Mouse (Mus musculus) kidney, adult 9 months (tissue): Measurements from ENCODE around the gene Slc2a5.
A peak's percentile ranks its signal among the peaks of the same experiment; 100 is the strongest.

Experiments used
- DNase-seq: peaks from one replicate; pipeline ENCODE4 v3.0.0; 2022

Slc2a5 gene

GRCm38 (mm10) chr4:150119055-150119454 is at the start of gene Slc2a5:
Slc2a5 (plus strand) TSS chr4:150119283.
- no peak for DNase-seq

GRCm38 (mm10) chr4:150070136-150070535 is 48.9 kb upstream of the Slc2a5 start:
- peak; percentile 64 for DNase-seq

- DNase-seq, result no peak
These were observed 46.5 kb upstream of the Slc2a5 start for GRCm38 (mm10) chr4:150072416-150073101.

- DNase-seq, result peak; percentile 51
These were observed 46.0 kb upstream of the Slc2a5 start for GRCm38 (mm10) chr4:150073102-150073473.

DNA sequence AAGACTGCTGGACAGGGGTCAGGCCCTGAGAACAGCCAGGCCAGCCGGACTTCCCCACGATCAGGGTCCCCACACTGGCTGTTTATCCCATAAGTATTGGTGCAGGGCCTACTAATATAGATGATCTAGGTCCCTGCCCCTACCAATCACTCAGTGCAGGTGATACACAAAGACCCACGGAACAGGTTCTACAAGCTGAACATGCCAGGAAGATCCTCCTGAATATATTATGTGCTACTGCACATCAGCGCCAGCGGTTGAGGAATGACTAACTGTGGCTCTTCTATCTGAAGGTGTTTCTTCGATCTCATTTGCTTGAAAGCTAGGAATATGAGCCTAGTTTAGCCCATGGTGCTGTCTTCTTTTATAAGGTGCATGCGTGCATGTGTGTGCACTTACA is 43.7 kb upstream of the Slc2a5 start:
- no peak for DNase-seq

DNA sequence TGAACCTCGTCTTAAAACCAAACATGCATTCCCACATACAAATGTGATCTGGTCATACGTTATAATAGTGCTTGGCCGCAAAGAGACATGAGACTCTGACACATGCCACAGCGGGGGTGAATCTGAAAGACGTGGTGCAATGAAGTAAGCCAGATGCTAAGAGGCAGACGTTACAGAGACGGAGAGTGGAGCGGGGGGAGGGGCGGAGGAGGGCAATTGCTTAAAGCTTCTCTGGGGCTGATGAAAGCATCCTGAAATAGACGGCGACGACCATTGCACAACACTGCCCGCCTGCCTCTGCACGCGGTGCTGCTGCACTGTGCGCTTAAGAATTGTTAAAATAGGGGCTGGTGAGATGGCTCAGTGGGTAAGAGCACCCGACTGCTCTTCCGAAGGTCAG is 42.9 kb upstream of the Slc2a5 start:
- DNase-seq, result no peak

DNA sequence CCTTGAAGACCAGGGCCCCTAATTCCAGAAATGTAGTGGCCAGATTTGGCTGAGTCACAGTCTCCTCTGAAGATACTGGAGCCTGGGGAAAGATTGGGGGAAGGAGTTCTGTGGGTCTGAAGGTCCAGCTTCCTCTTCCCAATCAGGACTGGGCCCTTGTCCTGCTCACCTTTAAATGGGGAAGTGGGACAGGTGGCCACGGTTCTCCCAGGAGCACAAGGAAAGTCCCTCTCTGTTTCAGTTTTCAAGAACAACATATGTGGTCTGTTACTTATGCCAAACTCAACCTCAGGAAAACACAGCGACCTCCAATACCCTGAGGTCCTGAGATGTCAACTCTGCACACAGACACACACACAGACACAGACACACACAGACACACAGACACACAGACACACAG is 40.4 kb upstream of the Slc2a5 start:
- no peak for DNase-seq

DNA sequence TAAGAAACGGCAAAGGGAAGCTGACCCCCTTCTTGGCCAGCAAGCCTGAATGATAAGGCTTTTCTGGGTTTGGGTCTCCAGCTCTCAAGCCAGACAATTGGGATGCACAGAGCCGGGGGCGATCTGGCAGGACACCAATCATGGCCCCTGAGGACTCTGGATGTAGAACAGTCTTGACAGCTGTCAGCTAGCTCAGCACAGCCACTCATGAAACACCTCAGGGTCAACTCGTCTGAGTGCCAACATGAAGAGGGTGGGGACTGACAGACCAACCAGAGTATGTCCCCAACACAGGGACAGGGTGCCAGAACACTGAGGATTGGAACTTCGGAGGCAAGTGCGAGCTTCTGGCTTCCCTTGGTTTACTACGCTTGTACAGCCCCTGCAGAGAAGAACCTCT is 39.8 kb upstream of the Slc2a5 start:
- no peak for DNase-seq

- no peak for DNase-seq
These were observed 38.6 kb upstream of the Slc2a5 start for GRCm38 (mm10) chr4:150080330-150080967.

- no peak for DNase-seq
These were observed 33.7 kb upstream of the Slc2a5 start for GRCm38 (mm10) chr4:150085366-150085765.

DNA sequence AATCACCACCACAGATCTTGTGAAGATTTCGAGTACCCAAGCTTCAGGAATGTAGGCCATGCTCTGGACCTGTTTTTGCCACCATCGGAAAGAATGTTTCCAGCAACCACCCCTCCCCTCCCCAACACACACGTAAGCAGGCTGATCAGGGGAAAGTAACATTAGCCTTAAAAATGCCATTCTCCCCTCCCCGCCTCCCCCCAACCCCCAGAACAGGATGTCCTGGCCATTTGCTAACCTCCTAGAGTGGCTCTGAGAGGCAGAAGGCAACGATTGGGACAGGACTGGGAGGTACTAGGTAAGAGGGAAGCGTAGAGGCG is 32.3 kb upstream of the Slc2a5 start:
- no peak for DNase-seq

DNA sequence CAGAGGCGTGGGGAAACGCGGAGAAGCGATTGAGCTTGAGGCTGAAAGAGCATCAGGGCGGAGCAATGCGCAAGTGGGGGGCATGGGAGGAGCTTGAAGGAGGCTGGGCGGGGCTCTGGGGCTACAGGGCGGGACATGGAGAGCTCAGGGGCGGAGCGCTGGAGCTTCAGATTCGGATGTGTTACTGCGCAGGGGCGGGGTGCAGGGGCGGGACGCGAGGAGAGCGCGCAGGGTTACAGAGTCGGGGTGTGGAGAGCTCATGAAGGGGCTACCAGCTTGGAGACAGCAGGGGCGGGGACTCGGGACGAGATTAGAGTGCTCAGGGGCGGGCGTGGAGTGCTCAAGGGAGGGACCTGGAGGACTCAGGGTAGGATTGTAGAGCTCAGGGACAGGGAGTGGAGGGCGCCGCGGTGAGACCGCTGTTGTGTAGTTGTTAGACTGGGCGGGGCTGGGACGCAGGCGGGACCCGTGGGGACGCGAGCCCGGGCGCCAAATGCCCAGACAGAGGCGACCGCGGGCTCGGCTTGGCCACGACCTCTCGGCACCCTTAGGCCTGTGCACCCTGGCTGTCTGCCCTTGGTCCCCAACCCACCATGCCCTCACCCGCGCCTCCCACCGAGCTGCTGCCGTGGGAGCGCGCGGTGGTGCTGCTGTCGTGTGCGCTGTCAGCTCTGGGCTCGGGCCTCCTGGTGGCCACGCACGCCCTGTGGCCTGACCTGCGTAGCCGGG is 31.8 kb upstream of the Slc2a5 start, which contains the start of gene Gpr157:
TSS of gene Gpr157 (plus strand) at position 205 of the 729 bp plus-strand sequence.
- DNase-seq, result peak; percentile 94

GRCm38 (mm10) chr4:150087890-150088530 is 31.1 kb upstream of the Slc2a5 start:
- no peak for DNase-seq

- DNase-seq, result peak; percentile 48
These were observed 30.0 kb upstream of the Slc2a5 start for GRCm38 (mm10) chr4:150089121-150089520.

GRCm38 (mm10) chr4:150091887-150092582 is 27.0 kb upstream of the Slc2a5 start:
- DNase-seq, result no peak

- no peak for DNase-seq
These were observed 26.5 kb upstream of the Slc2a5 start for GRCm38 (mm10) chr4:150092583-150092902.

DNA sequence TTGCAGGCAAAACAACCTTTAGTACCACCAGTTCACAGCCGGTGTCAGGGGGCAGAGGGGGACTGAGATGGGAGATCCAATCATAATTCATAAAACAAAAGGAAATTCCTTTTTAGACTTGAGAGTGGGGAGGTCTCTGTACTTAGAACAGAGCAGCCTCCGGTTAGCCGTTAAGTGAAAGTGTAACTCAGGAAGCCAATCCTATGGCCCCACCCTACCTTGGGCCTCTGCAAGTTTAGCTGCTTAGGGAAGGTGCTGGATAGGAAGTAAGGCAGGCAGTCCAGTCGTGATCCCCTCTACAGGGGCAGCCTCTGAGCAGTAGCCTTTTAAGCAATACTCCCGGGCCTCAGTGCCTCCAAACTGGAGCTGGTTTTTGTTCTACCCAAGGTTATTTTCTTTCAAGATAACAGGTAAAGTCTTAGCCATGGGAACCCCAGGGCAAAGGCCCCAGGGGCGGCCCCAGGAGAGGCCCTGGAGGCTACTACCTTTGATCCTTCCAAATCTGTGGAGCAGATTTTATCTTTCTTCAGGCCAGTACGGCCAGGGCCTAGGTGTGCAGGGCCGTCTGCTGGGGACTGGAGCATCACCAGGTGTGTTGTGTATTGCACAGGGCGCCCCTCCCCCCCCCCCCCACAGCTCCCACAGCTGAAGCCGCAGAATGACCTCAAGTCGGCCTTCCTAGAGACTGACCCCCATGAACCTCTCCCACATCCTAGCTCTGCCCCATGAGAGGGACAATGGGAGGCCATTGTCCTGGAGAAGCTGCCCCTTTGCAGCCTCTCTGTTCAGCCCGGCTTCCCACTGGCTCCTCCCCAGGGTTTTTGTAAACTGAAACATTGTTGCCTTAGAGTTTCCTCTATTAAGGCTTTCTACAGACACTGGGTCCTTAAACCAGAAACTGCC is 25.3 kb upstream of the Slc2a5 start:
- no peak for DNase-seq

- no peak for DNase-seq
These were observed 24.7 kb upstream of the Slc2a5 start for GRCm38 (mm10) chr4:150094463-150094789.

GRCm38 (mm10) chr4:150096309-150096708 is 22.8 kb upstream of the Slc2a5 start:
- DNase-seq, result no peak

DNA sequence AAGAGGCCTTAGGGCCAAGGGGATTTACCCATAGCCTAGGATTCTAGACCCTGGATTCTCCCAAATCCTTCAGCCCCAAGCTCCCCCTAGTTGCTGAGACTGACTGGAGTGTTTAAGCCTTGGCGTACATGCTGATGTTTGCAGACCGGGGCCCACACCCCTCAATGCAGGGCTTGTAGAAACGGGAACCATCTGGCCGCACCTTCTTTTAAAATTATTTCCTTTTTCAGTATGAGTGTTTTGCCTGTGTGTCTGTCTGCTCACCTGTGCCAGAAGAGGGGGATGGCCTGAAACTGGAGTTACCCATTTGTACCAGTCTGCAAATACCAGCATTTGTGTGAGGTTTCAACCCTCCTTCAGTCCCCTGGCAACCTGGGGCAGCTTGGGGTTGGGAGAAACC is 21.2 kb upstream of the Slc2a5 start:
- DNase-seq, result no peak

DNA sequence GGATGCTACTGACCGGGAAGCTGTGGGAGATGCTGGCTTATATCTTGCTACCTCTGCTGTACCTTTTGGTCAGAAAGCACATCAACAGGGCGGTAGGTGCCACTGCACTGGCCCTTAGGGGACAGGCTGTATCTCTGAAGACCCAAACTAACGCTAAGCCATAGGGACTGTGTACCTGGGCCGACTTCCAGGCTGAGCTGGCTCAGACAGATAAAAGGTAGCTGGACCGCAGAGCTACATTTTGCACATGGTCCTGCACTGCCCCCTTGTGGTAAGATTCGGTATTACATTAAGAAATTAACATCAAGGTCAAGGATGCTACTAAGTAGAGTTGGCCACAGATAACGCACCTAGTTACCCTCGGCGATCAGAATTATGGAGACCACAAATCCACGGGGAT is 20.2 kb upstream of the Slc2a5 start:
- peak; percentile 87 for DNase-seq

- no peak for DNase-seq
These were observed 16.3 kb upstream of the Slc2a5 start for GRCm38 (mm10) chr4:150102822-150103221.
